Mouse (Mus musculus) hindbrain, embryonic 16.5 days (tissue): ENCODE results near the gene Mnt. TPM values are rescaled to one million over a fixed set of nuclear protein-coding genes. Genes with fewer than 3 reads are reported as not detected.

Experiments
- ATAC-seq: fragments of 200-750 bp; cut with Nextera tagmentation; 2 replicates; pipeline ENCODE4 v1.8.0; 2017; ENCODE audit warnings: moderate TSS enrichment, moderate library complexity
- H3K27ac ChIP-seq: fragments of 300-500 bp; sonication (generic); 2 replicates; pipeline ENCODE4 v1.5.1; 2014; ENCODE audit warnings: low read depth, mild to moderate bottlenecking, control low read depth, low read length, moderate library complexity
- H3K27me3 ChIP-seq: fragments of 300-500 bp; sonication (generic); replicated peaks from 2 replicates; pipeline ENCODE4 v1.6.1; 2014; ENCODE audit warnings: low read length; ENCODE audit not compliant: control insufficient read depth, insufficient read depth
- H3K36me3 ChIP-seq: fragments of 300-500 bp; sonication (generic); 2 replicates; pipeline ENCODE4 v1.6.1; 2014; ENCODE audit warnings: mild to moderate bottlenecking, low read length, moderate library complexity, mixed read lengths; ENCODE audit not compliant: control insufficient read depth, insufficient read depth
- H3K4me1 ChIP-seq: fragments of 300-500 bp; sonication (generic); 2 replicates; pipeline ENCODE4 v1.6.1; 2014; ENCODE audit warnings: low read depth, low read length; ENCODE audit not compliant: control insufficient read depth, insufficient read depth
- H3K4me2 ChIP-seq: fragments of 300-500 bp; sonication (generic); 2 replicates; pipeline ENCODE4 v1.6.1; 2014; ENCODE audit warnings: mild to moderate bottlenecking, low read length, control low read depth, moderate library complexity
- H3K4me3 ChIP-seq: fragments of 300-500 bp; sonication (generic); 2 replicates; pipeline ENCODE4 v1.5.1; 2014; ENCODE audit warnings: mild to moderate bottlenecking, low read length, control low read depth, moderate library complexity
- H3K9ac ChIP-seq: fragments of 300-500 bp; sonication (generic); 2 replicates; pipeline ENCODE4 v1.6.1; 2014; ENCODE audit warnings: low read depth, mild to moderate bottlenecking, control low read depth, low read length, moderate library complexity
- H3K9me3 ChIP-seq: fragments of 300-500 bp; sonication (generic); 2 replicates; pipeline ENCODE4 v1.6.1; 2014; ENCODE audit warnings: mild to moderate bottlenecking, low read length, moderate library complexity; ENCODE audit not compliant: control insufficient read depth
- WGBS: fragments of 180-500 bp; shearing (Covaris S2); extraction: QIAGEN DNeasy Blood & Tissue Kit; methylation state at CpG from one replicate; pipeline ENCODE4 v1.1.7; 2014; 5-methylcytosine and 5-hydroxymethylcytosine counted together
- polyA plus RNA-seq: library from polyadenylated mRNA; unstranded; fragments of >200 nt; fragmentation: Nextera tagmentation; extraction: Ambion mirVana; gene quantifications from 2 replicates; pipeline ENCODE4 v1.2.1, GENCODE M21; 2015

The Mnt gene
- polyA plus RNA-seq, 1 experiment from 2014 or later, result 7.3 TPM

DNA sequence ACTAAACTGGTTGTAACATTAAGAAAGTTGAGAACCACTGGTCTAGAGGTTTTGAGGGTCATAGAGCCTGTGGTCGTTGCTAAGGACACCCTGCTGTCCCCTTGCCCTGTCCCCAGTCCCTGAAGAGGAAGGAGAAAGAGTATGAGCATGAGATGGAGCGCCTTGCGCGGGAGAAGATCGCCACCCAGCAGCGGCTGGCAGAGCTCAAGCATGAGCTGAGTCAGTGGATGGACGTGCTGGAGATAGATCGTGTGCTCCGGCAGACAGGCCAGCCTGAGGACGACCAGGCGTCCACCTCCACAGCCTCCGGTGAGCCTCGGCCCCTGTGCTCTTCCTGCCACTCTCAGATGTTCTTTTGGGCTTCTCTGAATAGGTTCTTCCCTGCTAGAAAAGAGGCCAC is 11.3 kb downstream of the Mnt start:
- no peak for ATAC-seq
- Histone ChIP-seq H3K27ac (no peak overlapping the region), H3K4me1 (peaks cover 15% of the 10 kb centered on the region), H3K4me3 (no peak overlapping the region), H3K27me3 (no peaks in the 10 kb centered on the region), H3K4me2 (no peak overlapping the region), H3K9me3 (no peaks in the 10 kb centered on the region), H3K36me3 (peaks cover 21% of the 10 kb centered on the region), H3K9ac (no peak overlapping the region)
- 81% methylated on average over 13 of the region's 13 CpGs for WGBS

DNA sequence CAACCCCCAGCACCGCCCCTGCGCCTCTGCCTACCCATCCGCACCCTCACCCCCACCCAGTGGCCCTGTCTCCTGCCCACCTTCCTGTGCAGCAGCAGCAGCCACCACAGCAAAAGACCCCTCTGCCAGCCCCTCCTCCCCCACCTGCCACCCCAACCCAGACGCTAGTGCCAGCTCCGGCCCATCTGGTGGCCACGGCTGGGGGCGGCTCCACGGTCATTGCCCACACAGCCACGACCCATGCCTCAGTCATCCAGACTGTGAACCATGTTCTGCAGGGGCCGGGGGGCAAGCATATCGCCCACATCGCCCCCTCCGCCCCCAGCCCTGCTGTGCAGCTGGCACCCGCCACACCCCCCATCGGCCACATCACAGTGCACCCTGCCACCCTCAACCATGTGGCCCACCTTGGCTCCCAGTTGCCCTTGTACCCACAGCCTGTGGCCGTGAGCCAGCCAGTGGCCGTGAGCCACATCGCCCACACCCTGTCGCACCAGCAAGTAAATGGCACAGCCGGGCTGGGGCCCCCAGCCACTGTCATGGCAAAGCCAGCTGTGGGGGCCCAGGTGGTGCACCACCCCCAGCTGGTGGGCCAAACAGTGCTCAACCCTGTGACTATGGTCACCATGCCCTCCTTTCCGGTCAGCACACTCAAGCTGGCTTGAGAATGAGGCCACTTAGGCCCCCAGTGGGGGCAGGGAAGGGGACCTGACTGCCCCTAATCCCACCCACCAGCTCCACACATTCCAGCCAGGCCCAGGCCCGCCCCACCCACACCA is 12.1 kb downstream of the Mnt start:
- WGBS, result 83% methylated on average over 21 of the region's 22 CpGs
- no peak overlapping the region for H3K9ac ChIP-seq
- no peak for ATAC-seq
- peaks cover 9% of the 10 kb centered on the region for H3K4me1 ChIP-seq
- H3K27ac ChIP-seq, result no peak overlapping the region; the same call in 1 of the 2 replicates
- H3K4me3 ChIP-seq, result no peak overlapping the region
- no peak overlapping the region for H3K4me2 ChIP-seq
- no peaks in the 10 kb centered on the region for H3K9me3 ChIP-seq
- H3K36me3 ChIP-seq, result peaks cover 21% of the 10 kb centered on the region
- no peaks in the 10 kb centered on the region for H3K27me3 ChIP-seq

DNA sequence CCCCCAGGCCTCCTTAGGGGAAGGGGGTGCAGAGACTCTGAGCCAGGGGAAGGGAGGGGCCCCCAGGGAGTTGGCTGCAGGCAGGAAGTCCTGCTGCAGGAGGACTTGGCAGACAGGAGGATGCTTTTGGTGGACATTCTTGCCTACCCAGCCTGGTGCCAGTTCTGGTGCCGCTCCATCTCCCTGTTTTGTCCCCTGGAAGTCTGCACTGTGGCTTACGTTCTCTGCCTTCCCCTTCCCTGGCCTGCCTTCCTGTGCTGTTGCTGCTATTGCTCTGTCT is 12.7 kb downstream of the Mnt start:
- peak overlapping the region; percentile 48; the same call in 1 of the 2 replicates for H3K27ac ChIP-seq
- ATAC-seq, result no peak

DNA sequence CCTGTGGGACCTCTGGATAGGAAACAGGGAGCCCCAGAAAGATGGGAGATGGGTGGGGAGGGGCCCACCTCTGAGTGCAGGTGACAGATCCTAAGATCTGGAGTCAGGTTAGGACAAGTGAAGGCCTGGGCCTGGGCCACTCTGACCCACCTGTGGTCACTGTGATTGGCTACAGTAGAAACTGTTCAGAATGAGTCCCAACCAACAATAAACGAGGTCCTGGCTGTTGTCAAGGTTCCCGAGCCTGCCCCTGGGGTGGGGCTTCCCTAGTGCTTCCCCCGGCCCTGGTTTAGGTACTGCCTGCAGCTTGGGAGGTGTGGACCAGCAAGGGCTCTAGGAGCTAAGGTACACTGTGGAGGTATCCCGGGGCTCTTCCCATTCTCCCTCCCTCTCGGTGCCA is 13.0 kb downstream of the Mnt start:
- peaks cover 21% of the 10 kb centered on the region for H3K36me3 ChIP-seq
- peak overlapping the region; percentile 48; the same call in 1 of the 2 replicates for H3K27ac ChIP-seq
- 67% methylated on average over 5 of the region's 5 CpGs for WGBS

More for the DNA sequence above, 12.7 kb downstream of the Mnt start:
- H3K9me3 ChIP-seq, result no peaks in the 10 kb centered on the region
- 66% methylated on average over 2 of the region's 2 CpGs for WGBS
- H3K9ac ChIP-seq, result no peak overlapping the region
- no peak overlapping the region for H3K4me3 ChIP-seq
- H3K36me3 ChIP-seq, result peaks cover 21% of the 10 kb centered on the region
- H3K4me1 ChIP-seq, result peaks cover 11% of the 10 kb centered on the region
- H3K4me2 ChIP-seq, result no peak overlapping the region
- H3K27me3 ChIP-seq, result no peaks in the 10 kb centered on the region

DNA sequence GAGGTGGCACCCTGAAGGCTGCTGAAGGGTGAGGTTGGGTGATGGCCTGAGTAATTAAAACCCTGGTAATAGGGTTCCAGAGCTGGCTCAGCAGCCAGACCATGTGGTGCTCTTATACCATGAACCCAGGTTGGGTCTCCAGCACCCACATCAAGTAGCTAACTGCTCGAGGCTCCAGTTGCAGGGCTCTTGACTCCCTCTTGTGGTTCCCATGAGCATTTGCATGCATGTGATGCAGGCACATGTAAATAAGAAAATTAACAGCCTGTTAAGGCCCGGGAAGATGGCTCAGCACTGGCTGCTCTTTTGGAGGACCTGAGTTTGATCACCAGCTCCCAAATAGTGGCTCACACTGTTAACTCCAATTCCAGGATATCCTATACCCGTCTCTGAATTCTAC is 15.1 kb downstream of the Mnt start:
- WGBS, result 69% methylated on average over 3 of the region's 3 CpGs

More for the DNA sequence above, 13.0 kb downstream of the Mnt start:
- Histone ChIP-seq H3K4me3 (no peak overlapping the region), H3K9me3 (no peaks in the 10 kb centered on the region), H3K4me1 (peaks cover 11% of the 10 kb centered on the region), H3K4me2 (no peak overlapping the region), H3K9ac (no peak overlapping the region), H3K27me3 (no peaks in the 10 kb centered on the region)
- no peak for ATAC-seq

DNA sequence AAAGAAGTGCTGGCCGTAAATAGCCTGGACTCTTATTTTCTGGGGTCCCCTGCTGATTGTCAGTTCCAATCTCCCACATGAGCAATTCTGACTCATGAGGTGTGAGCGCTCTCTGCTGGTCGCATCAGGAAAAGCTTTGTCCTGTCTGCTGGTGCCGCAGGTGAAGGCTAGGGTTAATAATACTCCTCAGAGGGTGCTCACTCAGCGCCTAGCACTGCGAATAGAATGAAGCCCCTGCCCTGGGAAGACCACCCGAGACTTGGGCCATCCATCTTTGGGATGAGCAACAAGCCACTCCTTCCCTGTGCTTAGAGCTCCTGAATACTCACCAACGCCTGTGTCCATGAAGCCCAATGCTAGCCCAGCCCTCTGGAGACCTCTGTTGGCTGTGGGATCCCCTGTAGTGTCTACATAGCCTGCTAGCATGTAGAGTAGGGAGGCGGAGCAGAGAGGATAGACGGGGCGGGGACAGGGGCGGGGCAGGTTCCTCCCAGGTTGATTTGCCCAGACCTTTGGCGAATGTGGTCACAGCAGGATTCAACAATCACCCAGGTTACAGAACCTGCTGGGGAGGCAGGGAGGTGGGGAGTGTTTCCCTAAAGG is 17.3 kb downstream of the Mnt start:
- H3K4me2 ChIP-seq, result no peak overlapping the region
- 3% methylated on average over 13 of the region's 13 CpGs for WGBS
- no peaks in the 10 kb centered on the region for H3K27me3 ChIP-seq
- H3K9me3 ChIP-seq, result no peaks in the 10 kb centered on the region
- H3K4me1 ChIP-seq, result peaks cover 6% of the 10 kb centered on the region; the same call in 1 of the 2 replicates
- H3K9ac ChIP-seq, result no peak overlapping the region
- peak overlapping the region; percentile 21; the same call in 1 of the 2 replicates for H3K27ac ChIP-seq
- H3K36me3 ChIP-seq, result peaks cover 17% of the 10 kb centered on the region
- H3K4me3 ChIP-seq, result no peak overlapping the region
- peak; percentile 67 for ATAC-seq

More for the DNA sequence above, 15.1 kb downstream of the Mnt start:
- H3K4me2 ChIP-seq, result no peak overlapping the region
- H3K9me3 ChIP-seq, result no peaks in the 10 kb centered on the region
- no peak overlapping the region for H3K9ac ChIP-seq
- peaks cover 18% of the 10 kb centered on the region for H3K36me3 ChIP-seq
- no peak for ATAC-seq
- H3K27me3 ChIP-seq, result no peaks in the 10 kb centered on the region
- no peak overlapping the region for H3K4me3 ChIP-seq
- H3K27ac ChIP-seq, result no peak overlapping the region
- H3K4me1 ChIP-seq, result peaks cover 6% of the 10 kb centered on the region; the same call in 1 of the 2 replicates

DNA sequence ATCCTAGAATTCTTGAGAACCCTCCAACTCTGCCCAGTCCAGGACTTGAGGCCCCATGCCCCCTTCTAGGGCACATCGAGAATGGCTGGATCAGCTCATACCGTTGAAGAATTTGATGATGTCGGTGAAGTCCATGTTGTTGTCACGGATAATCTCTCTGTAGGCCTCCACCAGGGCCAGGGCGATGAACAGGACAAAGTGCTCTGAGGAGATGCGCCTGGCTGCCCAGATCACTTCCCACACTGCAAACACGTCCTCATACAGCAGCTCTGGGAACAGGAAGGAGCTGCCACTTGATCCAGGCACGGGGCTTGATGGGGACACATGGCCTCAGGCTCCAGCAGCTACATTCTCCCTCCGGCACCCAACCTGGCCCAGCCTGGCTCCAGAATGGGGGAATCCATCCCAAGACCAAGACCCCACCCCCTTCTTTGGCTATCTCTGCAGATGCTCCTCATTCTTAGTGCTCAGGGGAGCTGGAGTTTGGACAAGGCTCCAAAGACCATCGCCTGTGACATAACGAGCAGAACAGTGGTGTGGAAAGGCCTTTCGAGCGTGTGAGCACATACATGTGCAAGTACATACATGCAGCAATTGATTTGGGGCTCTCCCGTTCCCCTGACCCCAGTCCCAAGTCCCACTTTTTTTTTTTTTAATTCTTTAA is 20.4 kb downstream of the Mnt start:
- Histone ChIP-seq H3K9me3 (no peaks in the 10 kb centered on the region), H3K27me3 (no peaks in the 10 kb centered on the region), H3K4me3 (no peak overlapping the region), H3K9ac (no peak overlapping the region), H3K27ac (no peak overlapping the region), H3K36me3 (peaks cover 8% of the 10 kb centered on the region; the same call in 1 of the 2 replicates), H3K4me1 (peaks cover 6% of the 10 kb centered on the region; the same call in 1 of the 2 replicates), H3K4me2 (no peak overlapping the region)
- 78% methylated on average over 14 of the region's 14 CpGs for WGBS
- ATAC-seq, result no peak

DNA sequence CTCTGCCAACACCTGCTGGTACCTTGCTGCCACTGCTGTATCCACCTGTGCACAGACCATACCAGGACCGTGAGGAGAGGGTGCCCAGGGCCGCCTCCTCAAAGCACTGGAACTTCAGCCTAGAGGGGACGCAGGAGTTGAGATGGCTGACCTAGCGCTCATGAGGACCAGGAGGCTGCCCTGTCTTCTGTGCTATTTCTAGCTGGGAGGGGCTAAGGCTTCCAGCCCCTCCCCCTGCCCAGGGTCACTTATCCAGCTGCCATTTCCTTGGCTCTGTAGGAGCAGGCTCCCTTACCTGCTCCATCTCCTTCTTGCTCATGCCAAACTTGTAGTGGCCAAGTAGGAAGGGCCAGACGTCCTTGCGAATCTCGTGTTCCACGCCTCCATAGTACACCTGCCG is 27.0 kb downstream of the Mnt start:
- H3K27ac ChIP-seq, result no peak overlapping the region
- H3K4me1 ChIP-seq, result no peaks in the 10 kb centered on the region
- no peaks in the 10 kb centered on the region for H3K9me3 ChIP-seq
- H3K9ac ChIP-seq, result no peak overlapping the region
- no peaks in the 10 kb centered on the region for H3K27me3 ChIP-seq
- ATAC-seq, result no peak
- H3K4me2 ChIP-seq, result no peak overlapping the region
- peaks cover 12% of the 10 kb centered on the region; the same call in 1 of the 2 replicates for H3K36me3 ChIP-seq
- H3K4me3 ChIP-seq, result no peak overlapping the region
- 88% methylated on average over 9 of the region's 9 CpGs for WGBS

DNA sequence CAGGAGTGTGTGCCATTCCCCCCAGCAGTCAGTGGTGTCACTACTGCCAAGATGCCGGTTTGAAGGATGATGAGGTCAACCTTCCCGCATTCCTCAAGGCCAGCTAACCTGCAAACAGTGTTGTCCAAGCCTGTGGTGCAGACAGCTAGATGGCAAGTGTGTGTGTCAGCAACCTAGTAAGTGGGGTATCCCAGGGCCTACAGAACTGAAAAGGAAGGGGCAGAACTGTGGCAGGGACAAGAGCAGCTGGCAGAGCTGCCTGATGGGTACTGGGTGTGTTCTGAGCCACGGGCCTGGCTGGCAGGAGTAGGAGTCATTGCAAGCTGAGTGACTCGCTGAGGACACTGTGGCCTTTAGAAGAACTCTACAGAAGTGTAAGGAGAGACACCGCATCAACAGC is 31.4 kb downstream of the Mnt start:
- no peak overlapping the region for H3K4me2 ChIP-seq
- H3K9ac ChIP-seq, result no peak overlapping the region
- no peaks in the 10 kb centered on the region for H3K9me3 ChIP-seq
- H3K27ac ChIP-seq, result no peak overlapping the region
- H3K4me1 ChIP-seq, result no peaks in the 10 kb centered on the region
- ATAC-seq, result no peak
- H3K27me3 ChIP-seq, result no peaks in the 10 kb centered on the region
- peaks cover 19% of the 10 kb centered on the region; the same call in 1 of the 2 replicates for H3K36me3 ChIP-seq
- no peak overlapping the region for H3K4me3 ChIP-seq
- WGBS, result 82% methylated on average over 5 of the region's 5 CpGs
